In genomic region chr2:130295331-130296133, GRCm38 (mm10) we compare ENCODE assay signal across 8 mouse cellular contexts. TPM values are rescaled to one million over a fixed set of nuclear protein-coding genes. Genes with fewer than 3 reads are reported as not detected.
DNase-seq lines count a peak whose midpoint lies in the region; ATAC-seq and TF ChIP-seq lines count a peak whose summit lies in the region.

No protein-coding gene starts in this region.

- H3K9me3 ChIP-seq in kidney, postnatal 0 days (replicated peaks; ENCODE audit: low read length) = no peaks in the 10 kb centered on the region
- no peaks in the 10 kb centered on the region for H3K9me3 ChIP-seq in lung, postnatal 0 days (ENCODE audit: low read length)

- 2% methylated on average over 85 of the region's 99 CpGs for WGBS in liver, adult 2 months
- under 1% methylated on average over 82 of the region's 99 CpGs for WGBS in heart, adult 2 months
- under 1% methylated on average over 68 of the region's 99 CpGs for WGBS in kidney, postnatal 0 days
- WGBS in lung, postnatal 0 days = 1% methylated on average over 40 of the region's 99 CpGs

- H3K4me3 ChIP-seq in liver, adult 2 months (ENCODE audit: insufficient read depth, low read depth, low read length) = peak overlapping the region; percentile 47; the same call in 1 of the 2 replicates
- peak overlapping the region; percentile 56 for H3K4me3 ChIP-seq in heart, adult 2 months
- H3K4me3 ChIP-seq in kidney, postnatal 0 days (replicated peaks; ENCODE audit: low read depth, low read length) = peak overlapping the region; percentile 68
- H3K4me3 ChIP-seq in lung, postnatal 0 days (ENCODE audit: low read depth, low read length) = peak overlapping the region; percentile 69

- no peak overlapping the region for H3K27ac ChIP-seq in liver, adult 2 months (replicated peaks; ENCODE audit: insufficient read depth, low read depth, low read length)
- no peak overlapping the region for H3K27ac ChIP-seq in heart, adult 2 months
- H3K27ac ChIP-seq in kidney, postnatal 0 days = peak overlapping the region; percentile 42; the same call in 1 of the 2 replicates
- no peak overlapping the region for H3K27ac ChIP-seq in lung, postnatal 0 days (ENCODE audit: low read length)

- no peak for TF ChIP-seq POLR2A in liver, adult 2 months (IDR thresholded peaks at IDR 0.05; ENCODE audit: extremely low read depth, insufficient read depth, low read length)
- TF ChIP-seq POLR2A in heart, adult 2 months (IDR thresholded peaks at IDR 0.05; ENCODE audit: insufficient read depth, low read depth, low read length) = no peak

- no peaks in the 10 kb centered on the region for H3K79me2 ChIP-seq in liver, adult 2 months (ENCODE audit: control insufficient read depth, insufficient read depth, low read length)
- H3K79me2 ChIP-seq in heart, adult 2 months (replicated peaks; ENCODE audit: control insufficient read depth, insufficient read depth, low read length) = no peaks in the 10 kb centered on the region

- peak overlapping the region; percentile 55 for H3K9ac ChIP-seq in liver, adult 2 months (ENCODE audit: low read depth, low read length)
- peak overlapping the region; percentile 90 for H3K9ac ChIP-seq in heart, adult 2 months (ENCODE audit: low read depth, low read length)
- peak overlapping the region; percentile 78 for H3K9ac ChIP-seq in kidney, postnatal 0 days (ENCODE audit: low read depth, low read length)
- H3K9ac ChIP-seq in lung, postnatal 0 days (replicated peaks; ENCODE audit: low read depth) = peak overlapping the region; percentile 29; the same call in 1 of the 2 replicates

- H3K27me3 ChIP-seq in liver, adult 2 months (ENCODE audit: control insufficient read depth, insufficient read depth, low read length) = peaks cover 10% of the 10 kb centered on the region
- H3K27me3 ChIP-seq in heart, adult 2 months (ENCODE audit: control insufficient read depth, insufficient read depth, low read length) = peaks cover 8% of the 10 kb centered on the region
- no peaks in the 10 kb centered on the region for H3K27me3 ChIP-seq in kidney, postnatal 0 days (ENCODE audit: insufficient read depth, low read length)
- H3K27me3 ChIP-seq in lung, postnatal 0 days (replicated peaks; ENCODE audit: insufficient read depth, low read length) = peaks cover 20% of the 10 kb centered on the region

- peak; percentile 35; the same call in 1 of the 2 replicates for ATAC-seq in kidney, postnatal 0 days (replicated peaks; ENCODE audit: low FRiP score, low read depth)
- ATAC-seq in lung, postnatal 0 days = peak; percentile 56
- ATAC-seq in monocyte, adult 5-6 weeks (replicated peaks; ENCODE audit: insufficient number of reproducible peaks, low FRiP score, low TSS enrichment, poor library complexity, severe bottlenecking) = no peak

- H3K36me3 ChIP-seq in liver, adult 2 months (ENCODE audit: control insufficient read depth, insufficient read depth, low read length) = no peaks in the 10 kb centered on the region
- H3K36me3 ChIP-seq in heart, adult 2 months (ENCODE audit: control insufficient read depth, insufficient read depth, low read length) = no peaks in the 10 kb centered on the region
- 0 out of 2 replicates have a peak, but pooled peaks cover 3% of the 10 kb centered on the region for H3K36me3 ChIP-seq in kidney, postnatal 0 days (ENCODE audit: insufficient read depth, low read length)
- H3K36me3 ChIP-seq in lung, postnatal 0 days (ENCODE audit: insufficient read depth, low read length) = no peaks in the 10 kb centered on the region

- no peaks in the 10 kb centered on the region; the same call in 1 of the 2 replicates for H3K4me1 ChIP-seq in liver, adult 2 months (ENCODE audit: control insufficient read depth, insufficient read depth, low read length)
- H3K4me1 ChIP-seq in heart, adult 2 months (ENCODE audit: control insufficient read depth, insufficient read depth, low read length) = peaks cover 5% of the 10 kb centered on the region
- peaks cover 8% of the 10 kb centered on the region; the same call in 1 of the 2 replicates for H3K4me1 ChIP-seq in kidney, postnatal 0 days (replicated peaks; ENCODE audit: insufficient read depth, low read length)
- H3K4me1 ChIP-seq in lung, postnatal 0 days (ENCODE audit: insufficient read depth, low read depth, low read length) = peaks cover 6% of the 10 kb centered on the region

- no peak for DNase-seq in liver, adult 2 months (ENCODE audit: extremely low read depth, low read depth, low spot score)
- DNase-seq in liver = no peak
- DNase-seq in cerebellum, adult 9-11 months = peak; percentile 42
- DNase-seq in heart, adult 2 months = peak; percentile 66 to 72
- peak; percentile 64 for DNase-seq in kidney, postnatal 0 days (ENCODE audit: low spot score)
- peak; percentile 44 for DNase-seq in lung, postnatal 0 days (ENCODE audit: low spot score)
- peak; percentile 66 for DNase-seq in retina, postnatal 7 days (ENCODE audit: low read depth, low spot score)

- intact Hi-C loops in heart, adult 2 months (cut with DNase I) = loop anchor here (1.0 kb wide), 1 partner anchor 21 kb away; the partner anchor contains the start of gene Nop56

- peak overlapping the region; percentile 88 for H3K4me2 ChIP-seq in kidney, postnatal 0 days (ENCODE audit: low read length)
- H3K4me2 ChIP-seq in lung, postnatal 0 days (replicated peaks; ENCODE audit: low read depth, low read length) = peak overlapping the region; percentile 93

- no peak for TF ChIP-seq CTCF in liver, adult 2 months (IDR thresholded peaks at IDR 0.05; ENCODE audit: low read depth, low read length)
- TF ChIP-seq CTCF in heart, adult 2 months (IDR thresholded peaks at IDR 0.05) = peak; percentile 38
- TF ChIP-seq CTCF in kidney, postnatal 0 days (IDR thresholded peaks at IDR 0.05; ENCODE audit: low read depth) = 0 out of 2 replicates have a peak, but pooled peaks have one; percentile 7
- TF ChIP-seq CTCF in lung, postnatal 0 days (IDR thresholded peaks at IDR 0.05) = no peak

- no peak for TF ChIP-seq EP300 in heart, adult 2 months (IDR thresholded peaks at IDR 0.05; ENCODE audit: insufficient read depth, low read depth, low read length)
- no peak for TF ChIP-seq EP300 in lung, postnatal 0 days (IDR thresholded peaks at IDR 0.05)

RNA-seq across cellular contexts. Expression of gene Ebf4, which starts 0.6 kb away (rescaled TPM):
- 0.07 and 0.09 TPM in 2 replicates for total RNA-seq in liver, adult 2 months (2014; rRNA removed)
- polyA plus RNA-seq in liver, adult 2 months (2012; rRNA removed) = 0.19 and 0.22 TPM in 2 replicates
- total RNA-seq in heart, adult 2 months (2021) = under 1 TPM; 0.37 to 0.41 TPM
- polyA plus RNA-seq in heart, adult 2 months (2012; rRNA removed) = 0.85 and 1.0 TPM in 2 replicates
- polyA plus RNA-seq in kidney, postnatal 0 days (2015; fragmentation: Nextera tagmentation; extraction: Ambion mirVana) = 2.5 and 3.7 TPM in 2 replicates
- 0.80 and 0.88 TPM in 2 replicates for polyA plus RNA-seq in lung, postnatal 0 days (2015; fragmentation: Nextera tagmentation; extraction: Ambion mirVana)
- total RNA-seq in monocyte, adult 5-6 weeks (2017) = not detected in 3 replicates

RNA-seq across cellular contexts. Expression of gene Idh3b, which starts 11.2 kb away (rescaled TPM):
- total RNA-seq in liver, adult 2 months (2014; rRNA removed) = 288 and 295 TPM in 2 replicates
- polyA plus RNA-seq in liver, adult 2 months (2012; rRNA removed) = 230 and 257 TPM in 2 replicates
- 100 to 1,000 TPM; 709 to 817 TPM for total RNA-seq in heart, adult 2 months (2021)
- polyA plus RNA-seq in heart, adult 2 months (2012; rRNA removed) = 893 and 1,229 TPM in 2 replicates
- polyA plus RNA-seq in kidney, postnatal 0 days (2015; fragmentation: Nextera tagmentation; extraction: Ambion mirVana) = 245 and 257 TPM in 2 replicates
- 97.9 and 100 TPM in 2 replicates for polyA plus RNA-seq in lung, postnatal 0 days (2015; fragmentation: Nextera tagmentation; extraction: Ambion mirVana)
- total RNA-seq in monocyte, adult 5-6 weeks (2017) = 103 to 169 TPM (median 112 TPM) in 3 replicates

RNA-seq across cellular contexts. Expression of gene Nop56, which starts 21.3 kb away (rescaled TPM):
- 12.2 and 12.6 TPM in 2 replicates for total RNA-seq in liver, adult 2 months (2014; rRNA removed)
- polyA plus RNA-seq in liver, adult 2 months (2012; rRNA removed) = 15.1 and 27.0 TPM in 2 replicates
- 10 to 100 TPM; 28.7 to 29.7 TPM for total RNA-seq in heart, adult 2 months (2021)
- polyA plus RNA-seq in heart, adult 2 months (2012; rRNA removed) = 27.2 and 47.5 TPM in 2 replicates
- polyA plus RNA-seq in kidney, postnatal 0 days (2015; fragmentation: Nextera tagmentation; extraction: Ambion mirVana) = 178 and 194 TPM in 2 replicates
- polyA plus RNA-seq in lung, postnatal 0 days (2015; fragmentation: Nextera tagmentation; extraction: Ambion mirVana) = 56.1 and 63.8 TPM in 2 replicates
- 156 to 208 TPM (median 163 TPM) in 3 replicates for total RNA-seq in monocyte, adult 5-6 weeks (2017)

Comparison
In these comparisons a context has a peak if more than half of its experiments do, and no peak if none do; other contexts are left out.
1. DNase-seq: peak in cerebellum, adult 9-11 months (single experiment), heart, adult 2 months (2 of 2), kidney, postnatal 0 days (single experiment), lung, postnatal 0 days (single experiment) and retina, postnatal 7 days (single experiment); none in liver, adult 2 months (single experiment) and liver (single experiment).
2. H3K9ac ChIP-seq: peak in every context shown above with its lines; median percentile 90 in heart, adult 2 months; 78 in kidney, postnatal 0 days; 55 in liver, adult 2 months; 29 in lung, postnatal 0 days.
3. CTCF ChIP-seq: peak in heart, adult 2 months (single experiment) and kidney, postnatal 0 days (single experiment); none in liver, adult 2 months (single experiment) and lung, postnatal 0 days (single experiment).
4. Peak in every context shown above with its lines, with median percentiles within 50 percentile points of each other: H3K4me3 ChIP-seq.